Mouse (Mus musculus) myocyte (in vitro differentiated cells): Measurements from ENCODE around the gene Phex. TPM values are rescaled to one million over a fixed set of nuclear protein-coding genes. Genes with fewer than 3 reads are reported as not detected.

Experiments
- H3K27me3 ChIP-seq: one replicate; pipeline ENCODE4 v1.6.1; 2011; ENCODE audit not compliant: control insufficient read depth, insufficient read depth, insufficient read length
- H3K36me3 ChIP-seq: one replicate; pipeline ENCODE4 v1.6.1; 2011; ENCODE audit not compliant: control insufficient read depth, insufficient read depth
- H3K4me2 ChIP-seq: one replicate; pipeline ENCODE4 v1.6.1; 2011; ENCODE audit warnings: low read depth, control low read depth
- H3K4me3 ChIP-seq: one replicate; pipeline ENCODE4 v1.5.1; 2011; ENCODE audit warnings: mild to moderate bottlenecking, control low read depth, moderate library complexity
- H3K79me2 ChIP-seq: one replicate; pipeline ENCODE4 v1.6.1; 2011; ENCODE audit not compliant: control insufficient read depth, insufficient read depth
- H3ac ChIP-seq: one replicate; pipeline ENCODE4 v1.6.1; 2011; ENCODE audit not compliant: control insufficient read depth, insufficient read length
- CEBPB ChIP-seq: IDR thresholded peaks from 2 replicates; pipeline ENCODE4 v1.6.1; 2011; ENCODE audit warnings: mild to moderate bottlenecking, moderate library complexity; ENCODE audit not compliant: poor library complexity, insufficient read depth, severe bottlenecking
- E2F4 ChIP-seq: IDR thresholded peaks from one replicate; pipeline ENCODE4 v1.6.1; 2011; ENCODE audit warnings: mild to moderate bottlenecking, control low read depth, moderate library complexity; ENCODE audit not compliant: insufficient read depth
- MAX ChIP-seq: IDR thresholded peaks from one replicate; pipeline ENCODE4 v1.6.1; 2011; ENCODE audit warnings: low read depth, mild to moderate bottlenecking, control low read depth
- MYOD1 ChIP-seq, 3 experiments: IDR thresholded peaks; one replicate each; pipeline ENCODE4 v1.6.1; 2011; ENCODE audit warnings: control low read depth in 2 of 3, low read depth in 2 of 3, mild to moderate bottlenecking in 2 of 3, moderate library complexity in 1 of 3; ENCODE audit not compliant: insufficient read length in 2 of 3, control insufficient read depth in 1 of 3
- MYOG ChIP-seq, 3 experiments: IDR thresholded peaks; one replicate each; pipeline ENCODE4 v1.6.1; 2011; ENCODE audit warnings: control low read depth in 2 of 3, low read depth in 2 of 3, mild to moderate bottlenecking in 2 of 3; ENCODE audit not compliant: insufficient read length in 2 of 3, control insufficient read depth in 1 of 3, insufficient read depth in 1 of 3
- POLR2A ChIP-seq: IDR thresholded peaks from one replicate; pipeline ENCODE4 v1.6.1; 2011; ENCODE audit warnings: low read depth, mild to moderate bottlenecking, control low read depth, moderate library complexity; ENCODE audit not compliant: insufficient read length
- POLR2AphosphoS2 ChIP-seq: IDR thresholded peaks from one replicate; pipeline ENCODE4 v1.6.1; 2011; ENCODE audit warnings: low read depth, control low read depth; ENCODE audit not compliant: insufficient read length
- REST ChIP-seq: IDR thresholded peaks from one replicate; pipeline ENCODE4 v1.6.1; 2011; ENCODE audit warnings: mild to moderate bottlenecking, control low read depth, moderate library complexity; ENCODE audit not compliant: insufficient read depth, insufficient read length
- SRF ChIP-seq: IDR thresholded peaks from one replicate; pipeline ENCODE4 v1.6.1; 2011; ENCODE audit warnings: low read depth; ENCODE audit not compliant: control insufficient read depth, insufficient read length
- TCF12 ChIP-seq: IDR thresholded peaks from one replicate; pipeline ENCODE4 v1.6.1; 2011; ENCODE audit warnings: mild to moderate bottlenecking, control low read depth; ENCODE audit not compliant: poor library complexity, insufficient read depth, severe bottlenecking
- TCF3 ChIP-seq: IDR thresholded peaks from one replicate; pipeline ENCODE4 v1.6.1; 2011; ENCODE audit warnings: low read depth, control low read depth; ENCODE audit not compliant: insufficient read length
- USF1 ChIP-seq: IDR thresholded peaks from one replicate; pipeline ENCODE4 v1.6.1; 2011; ENCODE audit warnings: low read depth, mild to moderate bottlenecking, control low read depth, moderate library complexity
- polyA plus RNA-seq: library from polyadenylated mRNA; unstranded; fragments of >200 nt; fragmentation: generic; extraction: Trizol; gene quantifications from one replicate; pipeline ENCODE4 v1.2.1, GENCODE M21; 2012; ENCODE audit warnings: missing spikeins

Phex gene
- polyA plus RNA-seq, 1 experiment = 0.25 TPM

DNA sequence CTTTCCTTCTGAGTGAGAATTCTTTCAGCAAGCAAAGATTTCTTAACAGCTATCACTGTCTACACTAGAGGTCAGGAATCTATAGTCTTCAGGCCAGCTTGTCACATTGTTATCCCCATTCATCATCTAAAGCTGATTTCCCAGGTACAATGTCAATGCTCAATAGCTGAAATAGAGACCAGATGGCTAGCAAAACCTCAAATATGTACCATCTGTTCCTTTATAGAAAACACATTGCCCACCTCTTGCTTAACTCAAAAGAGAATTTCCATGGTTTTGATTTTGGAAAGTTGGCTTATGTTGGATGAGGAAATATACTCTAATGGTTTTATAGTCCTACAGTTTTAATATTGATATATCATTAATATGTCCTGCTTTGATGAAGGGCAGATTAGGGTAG, 45.9 kb downstream of the Phex start:
- TF ChIP-seq TCF3 = no peak
- no peak for TF ChIP-seq POLR2AphosphoS2
- TF ChIP-seq MYOG (IDR thresholded peaks at IDR 0.05; ENCODE audit: control insufficient read depth in 1 of 3, insufficient read depth in 1 of 3, insufficient read length in 2 of 3, low read depth in 2 of 3) = no peak
- TF ChIP-seq POLR2A = no peak
- no peak for TF ChIP-seq CEBPB
- no peak for TF ChIP-seq MYOD1 (IDR thresholded peaks at IDR 0.05; ENCODE audit: control insufficient read depth in 1 of 3, insufficient read length in 2 of 3, low read depth in 2 of 3)
- no peak for TF ChIP-seq SRF
- TF ChIP-seq E2F4 = no peak
- no peak for TF ChIP-seq MAX
- no peak for TF ChIP-seq TCF12
- TF ChIP-seq REST = no peak
- TF ChIP-seq USF1 = no peak
- no peaks in the 10 kb centered on the region for H3K27me3 ChIP-seq

DNA sequence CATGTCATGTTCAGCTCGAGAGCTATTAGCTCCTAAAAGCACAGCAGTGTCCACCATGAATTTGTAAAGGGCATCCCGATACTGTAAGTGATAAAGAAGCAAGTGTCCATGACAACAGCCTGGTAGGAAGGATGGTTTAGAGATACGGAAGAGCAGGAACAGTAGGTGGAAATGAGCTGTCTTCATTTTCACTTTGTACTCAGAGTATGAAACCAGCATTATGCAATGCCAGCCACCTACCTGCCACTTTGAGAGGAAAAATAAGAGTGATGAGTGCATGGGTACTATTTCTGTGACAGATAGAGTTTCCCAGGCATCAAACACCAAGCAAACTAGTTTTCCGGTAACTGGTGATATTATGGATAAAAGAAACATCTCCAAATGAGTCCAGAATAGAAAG, 59.6 kb downstream of the Phex start:
- H3ac ChIP-seq = no peak overlapping the region
- TF ChIP-seq MYOD1 (IDR thresholded peaks at IDR 0.05; ENCODE audit: control insufficient read depth in 1 of 3, insufficient read length in 2 of 3, low read depth in 2 of 3) (no peak), CEBPB (no peak), TCF3 (no peak), TCF12 (no peak), POLR2A (no peak), MAX (no peak), USF1 (no peak), POLR2AphosphoS2 (no peak), MYOG (IDR thresholded peaks at IDR 0.05; ENCODE audit: control insufficient read depth in 1 of 3, insufficient read depth in 1 of 3, insufficient read length in 2 of 3, low read depth in 2 of 3) (no peak)
- no peaks in the 10 kb centered on the region for H3K27me3 ChIP-seq
- no peak overlapping the region for H3K4me2 ChIP-seq
- no peaks in the 10 kb centered on the region for H3K79me2 ChIP-seq
- H3K4me3 ChIP-seq = no peak overlapping the region
- no peaks in the 10 kb centered on the region for H3K36me3 ChIP-seq

More for the DNA sequence above, 45.9 kb downstream of the Phex start:
- Histone ChIP-seq H3K79me2 (no peaks in the 10 kb centered on the region), H3ac (no peak overlapping the region), H3K4me3 (no peak overlapping the region), H3K4me2 (no peak overlapping the region), H3K36me3 (no peaks in the 10 kb centered on the region)

- Histone ChIP-seq H3K27me3 (no peaks in the 10 kb centered on the region), H3K4me3 (no peak overlapping the region), H3ac (no peak overlapping the region), H3K79me2 (no peaks in the 10 kb centered on the region), H3K36me3 (no peaks in the 10 kb centered on the region), H3K4me2 (no peak overlapping the region)
- TF ChIP-seq TCF3 (no peak), USF1 (no peak), TCF12 (no peak), MAX (no peak), REST (no peak)
These were observed 68.9 kb downstream of the Phex start for GRCm38 (mm10) chrX:157346201-157346600.

GRCm38 (mm10) chrX:157334726-157335125, 80.4 kb downstream of the Phex start:
- H3K4me3 ChIP-seq = no peak overlapping the region

DNA sequence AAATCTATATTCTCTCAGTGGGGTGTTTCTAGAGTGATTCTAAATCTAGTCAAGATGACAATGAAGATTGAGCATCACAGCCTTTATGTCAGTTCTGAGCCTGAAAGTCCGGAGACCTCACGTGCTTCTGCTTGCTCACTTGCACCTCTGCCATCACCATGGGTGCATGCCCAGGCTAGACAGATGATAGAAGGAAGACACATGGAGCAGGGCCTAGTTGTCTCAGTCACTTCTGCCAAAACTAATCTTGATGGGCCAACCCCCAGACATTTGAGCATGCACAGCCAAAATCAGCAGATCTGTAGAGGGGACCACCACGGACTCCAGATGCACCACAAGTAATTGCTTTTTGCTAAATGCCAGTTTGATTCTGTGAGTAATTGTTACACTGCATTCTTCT, 85.3 kb downstream of the Phex start:
- Histone ChIP-seq H3K27me3 (no peaks in the 10 kb centered on the region), H3ac (no peak overlapping the region), H3K4me2 (no peak overlapping the region), H3K79me2 (no peaks in the 10 kb centered on the region), H3K4me3 (no peak overlapping the region), H3K36me3 (no peaks in the 10 kb centered on the region)
- TF ChIP-seq MAX = no peak
- no peak for TF ChIP-seq REST
- TF ChIP-seq CEBPB = no peak
- no peak for TF ChIP-seq POLR2A
- TF ChIP-seq MYOD1 (IDR thresholded peaks at IDR 0.05; ENCODE audit: control insufficient read depth in 1 of 3, insufficient read length in 2 of 3, low read depth in 2 of 3) = no peak

More at GRCm38 (mm10) chrX:157334726-157335125, 80.4 kb downstream of the Phex start:
- Histone ChIP-seq H3K36me3 (no peaks in the 10 kb centered on the region), H3K79me2 (no peaks in the 10 kb centered on the region), H3ac (no peak overlapping the region), H3K27me3 (no peaks in the 10 kb centered on the region), H3K4me2 (no peak overlapping the region)
- TF ChIP-seq TCF3 = no peak
- TF ChIP-seq MYOG (IDR thresholded peaks at IDR 0.05; ENCODE audit: control insufficient read depth in 1 of 3, insufficient read depth in 1 of 3, insufficient read length in 2 of 3, low read depth in 2 of 3) = no peak
- TF ChIP-seq SRF = no peak
- TF ChIP-seq MAX = no peak
- TF ChIP-seq POLR2AphosphoS2 = no peak
- no peak for TF ChIP-seq TCF12
- TF ChIP-seq REST = no peak
- TF ChIP-seq POLR2A = no peak
- no peak for TF ChIP-seq USF1
- TF ChIP-seq CEBPB = no peak
